Mouse (Mus musculus): ENCODE results near the gene A430089I19Rik. TPM values are rescaled to one million over a fixed set of nuclear protein-coding genes. Genes with fewer than 3 reads are reported as not detected.
"Not testable (repeated sequence)": the region's sequence is repeated elsewhere in the genome, so short reads cannot be mapped to it uniquely, and the experiment has no call there.

Gene A430089I19Rik
- not detected in 2 replicates for polyA plus RNA-seq (2015; fragmentation: Nextera tagmentation; extraction: Ambion mirVana)

DNA sequence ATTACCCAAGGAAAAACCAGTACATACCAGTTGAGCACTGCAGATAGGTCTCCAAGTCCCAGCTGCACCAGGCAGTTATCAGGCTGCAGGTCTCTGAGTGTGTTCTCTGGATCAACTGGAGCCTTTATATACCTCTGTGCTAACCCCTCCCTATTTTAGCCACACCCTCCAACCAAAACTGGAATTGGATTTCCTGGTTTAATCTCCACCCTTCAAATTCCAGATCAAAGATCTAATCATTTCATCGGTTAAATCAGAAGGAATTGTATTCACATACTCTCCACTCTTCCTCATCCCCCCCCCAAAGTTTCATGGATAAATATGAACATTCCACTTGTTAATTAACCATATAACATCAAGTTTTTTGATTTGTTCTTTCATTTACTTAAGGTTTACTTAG lies at the start of gene A430089I19Rik:
A430089I19Rik (minus strand) TSS at position 101 of the 400 bp plus-strand sequence.
- not testable (repeated sequence) for H3K4me2 ChIP-seq (replicated peaks); H3K36me3 ChIP-seq; H3K4me3 ChIP-seq; H3K9ac ChIP-seq (replicated peaks); H3K4me1 ChIP-seq; H3K27ac ChIP-seq (replicated peaks); H3K27me3 ChIP-seq; ATAC-seq (replicated peaks); H3K9me3 ChIP-seq
- WGBS: 93% methylated on average over 1 of the region's 1 CpGs

- H3K27me3 ChIP-seq; H3K4me1 ChIP-seq; H3K9ac ChIP-seq (replicated peaks); H3K4me3 ChIP-seq; H3K36me3 ChIP-seq; H3K9me3 ChIP-seq; ATAC-seq (replicated peaks); H3K4me2 ChIP-seq (replicated peaks); H3K27ac ChIP-seq (replicated peaks): not testable (repeated sequence)
- no CpG with 5 or more reads among the region's 2 CpGs for WGBS
These were observed 32.9 kb upstream of the A430089I19Rik start, which contains the start of gene AA792892 for GRCm38 (mm10) chr5:94339449-94339848. TSS of gene AA792892 (plus strand) at chr5:94339749.

GRCm38 (mm10) chr5:94314135-94314534 lies 7.5 kb upstream of the A430089I19Rik start, which contains the start of gene Gm6502:
TSS of gene Gm6502 (plus strand) at chr5:94314435.
- no CpG with 5 or more reads among the region's 2 CpGs for WGBS
- not testable (repeated sequence) for ATAC-seq (replicated peaks); H3K9ac ChIP-seq (replicated peaks); H3K4me2 ChIP-seq (replicated peaks); H3K27ac ChIP-seq (replicated peaks); H3K36me3 ChIP-seq; H3K4me3 ChIP-seq; H3K9me3 ChIP-seq; H3K4me1 ChIP-seq; H3K27me3 ChIP-seq

Other genes starting within 250 kb of the A430089I19Rik start
- not detected in 2 replicates for gene BC061212, start 236.3 kb downstream of the A430089I19Rik start, polyA plus RNA-seq (2015; fragmentation: Nextera tagmentation; extraction: Ambion mirVana)
- not detected in 2 replicates for gene Gm6351, start 230.4 kb downstream of the A430089I19Rik start, polyA plus RNA-seq (2015; fragmentation: Nextera tagmentation; extraction: Ambion mirVana)
- gene Gm3106, start 88.8 kb downstream of the A430089I19Rik start, polyA plus RNA-seq (2015; fragmentation: Nextera tagmentation; extraction: Ambion mirVana): not detected in 2 replicates
- not detected in 2 replicates for gene Gm6502, start 7.6 kb upstream of the A430089I19Rik start, polyA plus RNA-seq (2015; fragmentation: Nextera tagmentation; extraction: Ambion mirVana)
- not detected in 2 replicates for gene AA792892, start 33.0 kb upstream of the A430089I19Rik start, polyA plus RNA-seq (2015; fragmentation: Nextera tagmentation; extraction: Ambion mirVana)
- not detected in 2 replicates for gene Gm7682, start 139.0 kb upstream of the A430089I19Rik start, polyA plus RNA-seq (2015; fragmentation: Nextera tagmentation; extraction: Ambion mirVana)
- not detected in 2 replicates for gene Gm3139, start 219.5 kb upstream of the A430089I19Rik start, polyA plus RNA-seq (2015; fragmentation: Nextera tagmentation; extraction: Ambion mirVana)

Measured in forebrain, embryonic 15.5 days (tissue).